Mouse (Mus musculus) heart, adult 8-10 months (tissue): ENCODE data around the gene Poc1a. TPM values are rescaled to one million over a fixed set of nuclear protein-coding genes. Genes with fewer than 3 reads are reported as not detected.

Experiments used
- DNase-seq: peaks from one replicate; pipeline ENCODE4 v3.0.0; 2022; ENCODE audit warnings: low spot score
- total RNA-seq, 4 experiments: library from RNA; stranded (reverse); gene quantifications; 2 replicates each; pipeline ENCODE4 v1.2.4; 2022

The Poc1a gene
- total RNA-seq, 4 experiments from 2014 or later: 3.2 to 4.9 (median 4.7) TPM

GRCm38 (mm10) chr9:106263381-106263924 is 17.4 kb upstream of the Poc1a start:
- DNase-seq: no peak

- no peak for DNase-seq
Observed at GRCm38 (mm10) chr9:106265358-106266075, 15.3 kb upstream of the Poc1a start.

- no peak for DNase-seq
Observed at GRCm38 (mm10) chr9:106266936-106267657, 13.8 kb upstream of the Poc1a start.

- DNase-seq: no peak
Observed at GRCm38 (mm10) chr9:106268421-106268820, 12.4 kb upstream of the Poc1a start.

- no peak for DNase-seq
Observed at GRCm38 (mm10) chr9:106269076-106269788, 11.6 kb upstream of the Poc1a start.

- no peak for DNase-seq
Observed at GRCm38 (mm10) chr9:106269879-106270278, 11.0 kb upstream of the Poc1a start.

GRCm38 (mm10) chr9:106270656-106271055 is 10.2 kb upstream of the Poc1a start:
- no peak for DNase-seq

GRCm38 (mm10) chr9:106272288-106272687 is 8.6 kb upstream of the Poc1a start:
- no peak for DNase-seq

- no peak for DNase-seq
Observed at GRCm38 (mm10) chr9:106273276-106273675, 7.6 kb upstream of the Poc1a start.

- DNase-seq: no peak
Observed at GRCm38 (mm10) chr9:106273791-106274190, 7.1 kb upstream of the Poc1a start.

- DNase-seq: no peak
Observed at GRCm38 (mm10) chr9:106274652-106275180, 6.1 kb upstream of the Poc1a start.

- no peak for DNase-seq
Observed at GRCm38 (mm10) chr9:106275806-106276205, 5.1 kb upstream of the Poc1a start.

GRCm38 (mm10) chr9:106280386-106280785 is 475 bp upstream of the Poc1a start:
- peak; percentile 55 for DNase-seq

- DNase-seq: no peak
Observed at GRCm38 (mm10) chr9:106282024-106282423, 1.2 kb downstream of the Poc1a start.

- DNase-seq: no peak
Observed at GRCm38 (mm10) chr9:106287165-106287564, 6.3 kb downstream of the Poc1a start.

- peak; percentile 58 for DNase-seq
Observed at GRCm38 (mm10) chr9:106288864-106289263, 8.0 kb downstream of the Poc1a start.

- DNase-seq: no peak
Observed at GRCm38 (mm10) chr9:106289841-106290240, 9.0 kb downstream of the Poc1a start.

- no peak for DNase-seq
Observed at GRCm38 (mm10) chr9:106290636-106291122, 9.8 kb downstream of the Poc1a start.

- DNase-seq: no peak
Observed at GRCm38 (mm10) chr9:106293569-106294156, 12.8 kb downstream of the Poc1a start.

GRCm38 (mm10) chr9:106296637-106297174 is 15.8 kb downstream of the Poc1a start:
- no peak for DNase-seq

- DNase-seq: no peak
Observed at GRCm38 (mm10) chr9:106300176-106300803, 19.4 kb downstream of the Poc1a start.
